Comparison of ENCODE assay signal across 10 mouse cellular contexts in the genomic region with DNA sequence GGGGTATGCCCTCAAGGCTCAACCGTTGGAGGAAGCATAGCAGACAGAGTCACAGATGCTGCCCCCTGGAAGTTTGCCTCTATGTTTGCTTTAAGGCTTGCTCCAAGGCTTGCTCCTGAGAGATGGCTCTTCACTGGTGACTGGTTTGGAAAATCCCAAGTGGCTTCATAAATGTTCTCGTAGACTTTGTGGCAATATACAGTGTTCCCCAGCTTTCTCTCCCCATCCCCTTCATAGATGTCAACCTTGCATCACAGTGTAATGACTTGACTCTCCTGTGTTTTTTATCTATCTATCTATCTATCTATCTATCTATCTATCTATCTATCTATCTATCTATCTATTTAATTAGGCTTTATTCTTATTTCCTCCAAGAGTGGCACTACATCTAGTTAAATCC. TPM values are rescaled to one million over a fixed set of nuclear protein-coding genes. Genes with fewer than 3 reads are reported as not detected.
DNase-seq lines count a peak whose midpoint lies in the region; ATAC-seq and TF ChIP-seq lines count a peak whose summit lies in the region.
"Had no signal": no experiment of that assay in that cellular context is flagged by ENCODE, and none has a peak within 500 bp of the region (broad histone marks: within the 10 kb centered on the region; RNA-seq: fewer than 3 reads in every experiment).

A gene (minus strand): TSS at position 101 of the 400 bp plus-strand sequence.

- H3K36me3 ChIP-seq in liver, adult 2 months (ENCODE audit: control insufficient read depth, insufficient read depth, low read length), result no peaks in the 10 kb centered on the region
- H3K36me3 ChIP-seq in liver, postnatal 0 days (replicated peaks; ENCODE audit: insufficient read depth, low read length), result no peaks in the 10 kb centered on the region
- no peaks in the 10 kb centered on the region for H3K36me3 ChIP-seq in forebrain, embryonic 16.5 days (ENCODE audit: control insufficient read depth, insufficient read depth)
- no peaks in the 10 kb centered on the region for H3K36me3 ChIP-seq in midbrain, embryonic 15.5 days (replicated peaks)
- H3K36me3 ChIP-seq: heart, embryonic 13.5 days had no signal

- H3K4me2 ChIP-seq in liver, postnatal 0 days (ENCODE audit: low read depth, low read length), result no peak within 1 kb of the TSS
- no peak within 1 kb of the TSS for H3K4me2 ChIP-seq in forebrain, embryonic 16.5 days (ENCODE audit: low read length)
- no peak within 1 kb of the TSS for H3K4me2 ChIP-seq in midbrain, embryonic 15.5 days
- H3K4me2 ChIP-seq: heart, embryonic 13.5 days had no signal

- no peaks in the 10 kb centered on the region for H3K9me3 ChIP-seq in liver, postnatal 0 days (ENCODE audit: low read length)
- no peaks in the 10 kb centered on the region for H3K9me3 ChIP-seq in forebrain, embryonic 16.5 days (ENCODE audit: control insufficient read depth, low read length)
- H3K9me3 ChIP-seq in midbrain, embryonic 15.5 days, result no peaks in the 10 kb centered on the region
- H3K9me3 ChIP-seq: heart, embryonic 13.5 days had no signal

- H3K4me1 ChIP-seq in liver, adult 2 months (ENCODE audit: control insufficient read depth, insufficient read depth, low read length), result no peaks in the 10 kb centered on the region
- H3K4me1 ChIP-seq in liver, postnatal 0 days (ENCODE audit: insufficient read depth), result no peaks in the 10 kb centered on the region
- H3K4me1 ChIP-seq in forebrain, embryonic 16.5 days (replicated peaks; ENCODE audit: control insufficient read depth, insufficient read depth, low read length), result no peaks in the 10 kb centered on the region
- no peaks in the 10 kb centered on the region for H3K4me1 ChIP-seq in midbrain, embryonic 15.5 days
- H3K4me1 ChIP-seq: heart, embryonic 13.5 days had no signal

- no peak within 1 kb of the TSS for H3K4me3 ChIP-seq in liver, adult 2 months (ENCODE audit: insufficient read depth, low read depth, low read length)
- H3K4me3 ChIP-seq in liver, postnatal 0 days (ENCODE audit: low read depth, low read length), result no peak within 1 kb of the TSS
- H3K4me3 ChIP-seq in forebrain, embryonic 16.5 days (replicated peaks; ENCODE audit: low read length), result no peak within 1 kb of the TSS
- H3K4me3 ChIP-seq in midbrain, embryonic 15.5 days, result no peak within 1 kb of the TSS
- H3K4me3 ChIP-seq: heart, embryonic 13.5 days had no signal

- H3K27ac ChIP-seq in liver, adult 2 months (replicated peaks; ENCODE audit: insufficient read depth, low read depth, low read length), result no peak within 1 kb of the TSS
- no peak within 1 kb of the TSS for H3K27ac ChIP-seq in liver, postnatal 0 days (ENCODE audit: low read depth)
- H3K27ac ChIP-seq in forebrain, embryonic 16.5 days (ENCODE audit: low read length), result no peak within 1 kb of the TSS
- no peak within 1 kb of the TSS for H3K27ac ChIP-seq in midbrain, embryonic 15.5 days
- H3K27ac ChIP-seq: heart, embryonic 13.5 days had no signal

- TF ChIP-seq EP300 in liver, postnatal 0 days (IDR thresholded peaks at IDR 0.05; ENCODE audit: low read depth), result no peak

- no peaks in the 10 kb centered on the region for H3K79me2 ChIP-seq in liver, adult 2 months (ENCODE audit: control insufficient read depth, insufficient read depth, low read length)

- 44% methylated on average over 2 of the region's 2 CpGs for WGBS in liver, adult 2 months
- WGBS in liver, postnatal 0 days (ENCODE audit: insufficient replicate concordance), result 76% methylated on average over 2 of the region's 2 CpGs
- 90% methylated on average over 2 of the region's 2 CpGs for WGBS in forebrain, embryonic 16.5 days
- 74% methylated on average over 2 of the region's 2 CpGs for WGBS in midbrain, embryonic 15.5 days

- H3K9ac ChIP-seq in liver, adult 2 months (ENCODE audit: low read depth, low read length), result no peak within 1 kb of the TSS
- H3K9ac ChIP-seq in liver, postnatal 0 days (replicated peaks), result no peak within 1 kb of the TSS
- H3K9ac ChIP-seq in forebrain, embryonic 16.5 days (replicated peaks; ENCODE audit: low read depth, low read length), result no peak within 1 kb of the TSS
- no peak within 1 kb of the TSS for H3K9ac ChIP-seq in midbrain, embryonic 15.5 days
- H3K9ac ChIP-seq: heart, embryonic 13.5 days had no signal

- no peak for DNase-seq in liver, adult 2 months (ENCODE audit: extremely low read depth, low read depth, low spot score)
- DNase-seq in liver, postnatal 0 days, result no peak
- no peak for DNase-seq in adrenal gland, postnatal 4 days (ENCODE audit: low spot score in 2 of 2)
- no peak for DNase-seq in cerebellum, adult 8-10 months
- DNase-seq in lung, adult 18-20 months, result no peak
- DNase-seq in left cerebral cortex, adult 18-20 months (ENCODE audit: low spot score in 2 of 2), result no peak
- DNase-seq: thymus, adult 18-20 months had no signal

- no peak for TF ChIP-seq POLR2A in liver, adult 2 months (IDR thresholded peaks at IDR 0.05; ENCODE audit: extremely low read depth, insufficient read depth, low read length)

- TF ChIP-seq CTCF in liver, adult 2 months (IDR thresholded peaks at IDR 0.05; ENCODE audit: low read depth, low read length), result no peak
- TF ChIP-seq CTCF in liver, postnatal 0 days (IDR thresholded peaks at IDR 0.05; ENCODE audit: low read depth), result no peak

- H3K27me3 ChIP-seq in liver, adult 2 months (ENCODE audit: control insufficient read depth, insufficient read depth, low read length), result no peaks in the 10 kb centered on the region
- no peaks in the 10 kb centered on the region for H3K27me3 ChIP-seq in liver, postnatal 0 days (ENCODE audit: insufficient read depth, low read length)
- no peaks in the 10 kb centered on the region for H3K27me3 ChIP-seq in forebrain, embryonic 16.5 days (replicated peaks; ENCODE audit: control insufficient read depth, insufficient read depth, low read length)
- no peaks in the 10 kb centered on the region for H3K27me3 ChIP-seq in midbrain, embryonic 15.5 days (replicated peaks)
- H3K27me3 ChIP-seq: heart, embryonic 13.5 days had no signal

- no peak for ATAC-seq in liver, postnatal 0 days
- no peak for ATAC-seq in forebrain, embryonic 16.5 days
- ATAC-seq in midbrain, embryonic 15.5 days (replicated peaks), result no peak

RNA-seq across cellular contexts. Expression of the gene that starts here (rescaled TPM):
- total RNA-seq in liver, adult 2 months (2014; rRNA removed), result 107 and 146 TPM in 2 replicates
- polyA plus RNA-seq in liver, adult 2 months (2012; rRNA removed), result 25.2 and 34.6 TPM in 2 replicates
- 3.4 and 4.6 TPM in 2 replicates for polyA plus RNA-seq in liver, postnatal 0 days (2015; fragmentation: Nextera tagmentation; extraction: Ambion mirVana)
- 10 to 100 TPM; 17.5 to 18.3 TPM for total RNA-seq in adrenal gland, postnatal 4 days (2021)
- 13.5 and 14.5 TPM in 2 replicates for polyA plus RNA-seq in forebrain, embryonic 16.5 days (2015; fragmentation: Nextera tagmentation; extraction: Ambion mirVana)
- 10.4 and 10.6 TPM in 2 replicates for polyA plus RNA-seq in midbrain, embryonic 15.5 days (2015; fragmentation: Nextera tagmentation; extraction: Ambion mirVana)
- total RNA-seq in left cerebral cortex, adult 18-20 months (2021), result 1 to 10 TPM; 7.7 to 8.1 TPM
